Mouse (Mus musculus): ENCODE measurements around the gene Gm49318.
A peak's percentile ranks its signal among the peaks of the same experiment; 100 is the strongest.
"Not testable (repeated sequence)": the region's sequence is repeated elsewhere in the genome, so short reads cannot be mapped to it uniquely, and the experiment has no call there.

Gm49318 gene

GRCm38 (mm10) chr9:22070791-22071573 is at the start of gene Gm49318, which contains the start of gene Zfp653:
Gene Gm49318 (minus strand): TSS chr9:22071259.
Gene Zfp653 (minus strand): TSS chr9:22071376.
- DNase-seq, result peak; percentile 98

- DNase-seq, result no peak
These were observed 48.5 kb upstream of the Gm49318 start for GRCm38 (mm10) chr9:22119543-22119942.

GRCm38 (mm10) chr9:22117754-22118456 is 46.8 kb upstream of the Gm49318 start:
- DNase-seq, result peak; percentile 56

DNA sequence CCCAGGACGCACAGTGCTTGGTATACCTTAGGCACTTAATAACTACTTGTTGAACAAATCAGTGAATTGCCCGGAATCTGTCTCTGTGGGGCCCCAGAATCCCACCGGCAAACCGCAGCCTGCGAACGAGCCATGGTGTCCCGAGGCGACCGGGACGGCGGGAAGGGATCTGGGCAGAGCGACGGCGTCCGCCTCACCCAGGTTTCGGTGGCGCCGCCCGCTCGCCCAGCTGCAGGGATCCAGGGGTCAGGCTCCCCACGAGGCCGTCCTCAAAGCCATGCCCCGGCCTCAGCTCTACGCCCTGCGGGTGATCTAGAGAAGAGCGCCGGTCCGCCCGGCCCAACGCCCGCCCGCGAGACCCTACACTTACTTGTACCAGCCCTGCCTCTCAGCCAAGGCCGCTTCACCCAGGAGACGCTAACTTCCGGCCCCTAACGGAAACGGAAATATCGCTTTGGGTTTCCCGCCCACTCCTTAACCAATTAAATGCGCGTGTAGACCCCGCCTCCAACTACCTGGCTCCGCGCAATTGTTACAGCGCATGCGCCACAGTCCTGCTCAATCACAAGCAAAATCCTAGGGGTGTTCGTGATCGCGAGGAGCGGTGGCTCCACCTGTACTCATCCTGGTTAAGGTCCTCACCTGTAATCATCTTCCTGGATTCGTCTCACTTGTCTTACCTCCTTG is 45.8 kb upstream of the Gm49318 start, which contains the start of gene Elof1:
Gene Elof1 (minus strand): TSS at position 433 of the 687 bp plus-strand sequence.
- DNase-seq, result peak; percentile 96

DNA sequence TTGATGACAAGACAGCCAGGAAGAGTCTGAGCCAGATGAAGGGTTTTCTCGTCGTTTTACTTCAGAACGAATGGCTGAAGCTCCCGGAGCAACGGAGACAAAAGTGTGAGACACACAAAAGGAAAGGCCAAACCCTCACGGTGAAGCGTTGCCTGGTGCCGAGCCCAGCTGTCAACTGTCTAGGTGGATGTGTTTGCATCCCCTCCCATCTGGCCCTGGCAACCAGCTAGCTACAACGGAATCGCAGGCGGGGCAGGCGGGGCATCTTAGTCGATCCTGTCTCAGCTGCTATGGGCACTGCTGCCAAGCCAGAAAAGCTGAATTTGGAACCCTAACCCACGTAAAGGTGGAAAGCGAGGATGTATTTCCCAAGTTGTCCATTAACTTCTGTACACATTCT is 45.0 kb upstream of the Gm49318 start:
- DNase-seq, result no peak

- no peak for DNase-seq
These were observed 44.6 kb upstream of the Gm49318 start for GRCm38 (mm10) chr9:22115635-22116034.

- no peak for DNase-seq
These were observed 37.1 kb upstream of the Gm49318 start for GRCm38 (mm10) chr9:22108194-22108593.

DNA sequence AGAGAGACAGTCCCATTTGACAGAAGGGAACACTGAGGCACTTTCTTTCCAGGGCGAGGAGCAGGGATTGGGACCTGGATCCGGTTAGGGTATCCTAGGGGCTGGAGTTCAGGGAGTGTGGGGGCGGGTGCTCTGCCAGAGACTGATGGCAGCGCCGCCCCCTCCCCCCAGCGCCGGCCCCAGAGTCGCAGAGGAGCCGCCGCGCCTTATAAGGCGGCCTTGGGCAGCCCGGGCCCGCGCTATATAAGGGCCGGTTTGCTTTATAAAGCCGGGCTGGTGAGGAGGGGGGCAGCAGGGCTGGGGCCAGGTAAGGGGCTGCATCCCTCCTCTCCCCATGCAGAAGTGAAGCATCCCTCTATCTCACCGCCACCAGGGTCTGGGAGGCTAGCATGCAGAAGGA is 28.9 kb upstream of the Gm49318 start:
- DNase-seq, result no peak

DNA sequence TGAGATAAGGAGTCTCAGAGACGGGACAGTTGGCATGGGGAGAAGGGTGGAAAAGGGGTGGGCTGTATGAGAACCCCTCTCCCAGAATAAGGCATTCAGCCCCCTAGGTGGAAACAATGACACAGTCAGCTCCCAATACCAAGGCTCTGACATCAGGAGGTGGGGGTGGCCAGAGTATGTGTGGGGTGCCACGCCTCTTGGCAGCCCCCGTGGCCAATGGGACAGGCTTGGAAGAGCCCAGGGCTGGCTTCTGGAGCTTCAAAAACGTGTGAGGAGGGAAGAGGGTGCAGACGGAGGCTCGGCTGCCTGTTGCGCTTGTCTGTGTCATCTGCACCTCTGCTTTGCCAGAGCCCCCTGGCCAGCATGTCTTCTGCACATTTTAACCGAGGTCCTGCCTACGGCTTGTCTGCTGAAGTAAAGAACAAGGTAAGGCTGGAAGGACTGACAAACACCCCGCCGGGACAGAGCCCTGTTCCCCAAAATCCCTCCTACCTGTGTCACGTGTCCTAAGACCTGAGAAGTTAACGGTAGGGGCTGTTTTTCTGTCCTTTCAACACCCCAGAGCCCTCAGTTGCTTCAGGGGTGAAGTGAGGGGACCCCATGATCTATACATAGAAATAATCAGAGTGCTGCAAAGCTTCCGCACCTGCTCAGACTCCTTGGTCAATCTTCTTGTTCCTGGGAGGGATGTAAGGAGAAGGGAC is 28.1 kb upstream of the Gm49318 start, which contains the start of gene Cnn1:
Gene Cnn1 (plus strand): TSS at position 224 of the 704 bp plus-strand sequence.
- DNase-seq, result peak; percentile 30

- peak; percentile 87 for DNase-seq
These were observed 24.8 kb upstream of the Gm49318 start for GRCm38 (mm10) chr9:22095854-22096307.

DNA sequence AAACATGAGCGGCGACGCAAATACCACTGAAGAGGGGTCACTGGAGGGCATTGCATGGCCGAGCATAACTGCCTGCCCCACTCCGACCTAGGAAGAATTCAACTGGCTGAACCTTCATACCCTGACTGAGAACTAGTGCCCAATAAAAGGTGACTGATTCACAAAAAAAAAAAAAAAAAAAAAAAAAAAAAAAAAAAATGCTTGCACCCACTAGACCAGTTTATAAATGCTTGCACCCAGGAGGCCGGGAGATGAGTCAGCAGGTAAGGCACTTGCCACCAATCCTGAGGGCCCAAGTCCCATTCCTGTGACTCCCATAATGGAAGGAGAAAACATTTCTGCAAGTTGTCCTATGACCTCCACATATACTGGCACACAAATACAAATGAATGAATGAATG is 21.7 kb upstream of the Gm49318 start:
- no peak for DNase-seq

DNA sequence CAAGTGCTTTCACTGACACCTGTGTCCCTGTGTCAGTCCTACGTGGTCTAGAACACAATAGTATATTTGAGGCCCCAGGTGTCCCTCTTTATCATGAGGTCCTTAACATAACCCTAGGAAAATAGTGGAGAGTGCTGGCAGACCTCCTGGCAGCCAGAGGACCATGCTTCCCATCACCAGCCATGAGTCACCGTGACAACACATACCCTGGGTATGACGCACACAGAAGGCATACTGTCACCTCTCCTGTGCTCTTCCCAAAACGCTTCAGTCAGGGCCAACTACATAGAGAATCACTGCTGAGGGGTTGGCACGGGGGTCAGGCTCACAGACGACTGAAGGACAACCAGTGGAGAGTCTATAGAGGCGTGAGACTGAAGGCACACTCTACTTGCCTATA is 18.9 kb upstream of the Gm49318 start:
- DNase-seq, result no peak

DNA sequence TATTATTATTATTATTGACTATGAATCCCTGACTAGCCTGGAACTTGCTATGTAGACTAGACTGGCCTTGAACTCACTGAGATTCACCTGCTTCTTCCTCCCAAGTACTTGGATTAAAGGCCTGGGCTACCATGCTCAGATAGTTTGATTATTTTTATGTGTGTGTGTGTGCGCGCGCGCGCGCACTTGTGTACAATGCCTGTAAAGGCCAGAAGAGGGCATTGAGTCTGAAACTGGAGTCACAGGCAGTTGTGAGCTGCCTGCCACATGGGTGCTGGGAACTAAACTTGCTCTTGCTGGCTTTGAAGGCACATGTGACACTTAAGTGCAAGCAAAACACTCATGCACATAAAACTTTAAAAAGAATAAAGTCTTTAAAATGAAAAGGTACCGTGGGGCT is 18.2 kb upstream of the Gm49318 start:
- no peak for DNase-seq

GRCm38 (mm10) chr9:22087034-22087618 is 16.1 kb upstream of the Gm49318 start:
- no peak for DNase-seq

GRCm38 (mm10) chr9:22086012-22086411 is 15.0 kb upstream of the Gm49318 start:
- DNase-seq, result no peak

- peak; percentile 97 for DNase-seq
These were observed 14.2 kb upstream of the Gm49318 start, which contains the start of gene Ecsit for GRCm38 (mm10) chr9:22085022-22085834. Gene Ecsit (minus strand): TSS chr9:22085438.

GRCm38 (mm10) chr9:22084667-22085021 is 13.6 kb upstream of the Gm49318 start:
- DNase-seq, result no peak

DNA sequence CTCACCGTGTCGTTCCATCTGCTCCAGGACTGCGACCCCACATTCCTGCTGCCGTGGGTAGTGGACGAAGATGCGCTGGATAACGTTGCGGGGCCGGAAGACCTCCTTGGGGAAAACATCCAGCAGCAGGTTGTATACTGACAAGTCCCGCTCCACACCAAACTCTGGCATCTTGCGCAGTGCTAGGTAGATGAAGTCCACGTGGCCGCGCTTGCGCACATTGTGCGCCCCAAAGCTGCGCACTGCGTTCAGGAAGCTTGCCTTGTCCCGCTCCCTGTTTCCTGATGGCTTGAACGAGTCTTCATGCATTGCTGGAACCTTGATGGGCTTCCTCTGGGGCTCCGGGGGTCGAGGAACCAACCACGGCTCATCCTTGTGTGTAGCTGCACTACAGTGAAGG is 5.2 kb upstream of the Gm49318 start:
- no peak for DNase-seq

DNA sequence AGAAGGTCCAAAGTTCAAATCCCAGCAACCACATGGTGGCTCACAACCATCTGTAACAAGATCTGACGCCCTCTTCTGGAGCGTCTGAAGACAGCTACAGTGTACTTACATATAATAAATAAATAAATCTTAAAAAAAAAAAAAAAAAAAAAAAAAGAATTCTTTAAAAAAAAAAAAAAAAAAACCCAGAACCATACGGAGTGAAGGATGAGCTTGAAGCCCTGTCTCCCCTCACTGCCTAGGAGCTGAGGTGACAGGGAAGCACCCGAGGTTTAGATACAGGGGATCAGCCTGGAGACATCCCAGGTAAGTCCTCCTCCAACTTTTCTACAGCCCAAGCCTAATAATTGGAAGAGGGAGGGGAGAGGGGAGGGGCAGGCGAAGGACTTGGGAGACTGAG is 4.7 kb upstream of the Gm49318 start:
- not testable (repeated sequence) for DNase-seq

DNA sequence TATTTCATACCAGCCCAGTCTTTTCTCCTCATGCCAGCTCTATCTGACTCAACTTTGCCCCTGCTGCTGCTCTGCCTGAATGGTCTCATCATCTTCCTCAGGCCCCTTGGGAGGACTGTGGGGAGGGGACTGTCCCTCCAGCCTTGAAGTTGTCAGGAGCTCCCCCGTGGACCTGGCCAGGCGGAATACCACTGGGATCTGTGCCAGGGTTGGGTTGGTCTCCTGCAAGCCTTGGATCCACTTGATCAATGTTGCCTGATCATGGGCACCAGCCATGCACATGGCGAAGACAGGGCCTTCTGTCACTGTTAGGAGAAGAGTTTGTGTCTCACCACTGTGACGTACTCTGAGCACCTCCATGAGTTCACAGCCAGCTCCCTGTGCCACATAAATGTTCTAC is 1.2 kb upstream of the Gm49318 start:
- DNase-seq, result no peak

DNA sequence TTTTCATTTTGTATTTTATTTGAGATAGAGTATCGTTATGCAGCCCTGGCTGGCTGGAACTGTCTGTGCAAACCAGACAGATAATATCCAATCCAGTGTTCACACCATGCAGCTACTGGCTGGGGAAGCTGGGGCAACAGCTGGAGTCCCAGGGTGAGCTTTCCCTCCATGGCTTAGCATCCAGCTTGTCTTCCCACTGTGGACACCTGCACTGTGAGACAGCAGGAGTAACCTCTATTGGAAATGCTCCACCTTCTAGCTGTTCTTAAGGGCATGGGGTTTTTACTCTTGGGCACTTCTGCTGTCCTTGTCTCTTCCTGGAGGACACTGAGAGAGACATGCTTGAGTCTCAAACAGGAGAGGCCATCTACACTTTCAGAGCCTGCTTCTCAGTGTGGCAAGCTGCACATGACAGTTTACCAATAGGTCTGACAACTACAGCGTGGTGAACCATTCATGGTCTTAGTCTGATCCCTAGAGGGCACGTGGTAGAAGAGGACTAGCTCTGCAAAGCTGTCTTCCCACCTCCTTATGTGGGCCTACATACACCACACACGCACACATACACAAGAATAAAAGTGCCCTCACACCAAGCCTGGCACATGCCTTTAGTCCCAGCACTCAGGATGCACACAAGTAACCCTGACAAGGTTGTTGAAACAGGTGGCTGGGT is 1.0 kb downstream of the Gm49318 start:
- DNase-seq, result no peak
